Mouse (Mus musculus): Measurements from ENCODE around the gene Lamtor2. TPM values are rescaled to one million over a fixed set of nuclear protein-coding genes. Genes with fewer than 3 reads are reported as not detected.

Lamtor2 gene
- polyA plus RNA-seq, 1 experiment from 2014 or later, result 93.9 TPM

DNA sequence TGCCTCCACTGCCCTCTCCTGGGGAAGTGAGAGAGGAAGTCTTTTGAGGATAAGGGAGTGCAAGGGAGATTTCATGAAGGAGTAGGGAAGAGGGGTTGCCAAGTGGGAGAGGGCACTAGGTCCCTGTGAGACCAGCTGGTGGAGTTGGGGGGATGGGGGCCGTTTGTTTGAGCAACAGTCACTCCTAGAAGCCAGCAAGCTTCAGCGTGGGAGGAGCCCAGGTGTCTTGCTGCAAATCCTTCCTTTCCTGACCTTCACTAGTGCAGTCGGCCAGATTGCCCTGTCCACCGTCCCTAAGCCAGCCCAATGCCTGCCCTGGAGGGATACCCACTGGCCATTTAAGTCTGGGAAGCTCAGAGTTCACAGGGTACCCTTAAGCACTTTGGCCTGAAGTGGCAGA lies 41.3 kb downstream of the Lamtor2 start:
- WGBS, result 44% methylated on average over 4 of the region's 4 CpGs
- H3K4me2 ChIP-seq, result no peak overlapping the region
- no peaks in the 10 kb centered on the region for H3K27me3 ChIP-seq (ENCODE audit: insufficient read depth, low read length)
- no peaks in the 10 kb centered on the region for H3K36me3 ChIP-seq (ENCODE audit: insufficient read depth)
- no peaks in the 10 kb centered on the region for H3K9me3 ChIP-seq (ENCODE audit: low read depth, low read length)
- H3K4me3 ChIP-seq (ENCODE audit: low read depth, low read length), result no peak overlapping the region
- TF ChIP-seq CTCF (IDR thresholded peaks at IDR 0.05; ENCODE audit: low read depth), result 0 out of 2 replicates have a peak, but pooled peaks have one; percentile 3
- no peak for DNase-seq
- ATAC-seq (ENCODE audit: insufficient read depth), result no peak
- H3K27ac ChIP-seq (ENCODE audit: low read depth), result no peak overlapping the region
- H3K4me1 ChIP-seq (ENCODE audit: insufficient read depth), result peaks cover 28% of the 10 kb centered on the region
- no peak overlapping the region for H3K9ac ChIP-seq

DNA sequence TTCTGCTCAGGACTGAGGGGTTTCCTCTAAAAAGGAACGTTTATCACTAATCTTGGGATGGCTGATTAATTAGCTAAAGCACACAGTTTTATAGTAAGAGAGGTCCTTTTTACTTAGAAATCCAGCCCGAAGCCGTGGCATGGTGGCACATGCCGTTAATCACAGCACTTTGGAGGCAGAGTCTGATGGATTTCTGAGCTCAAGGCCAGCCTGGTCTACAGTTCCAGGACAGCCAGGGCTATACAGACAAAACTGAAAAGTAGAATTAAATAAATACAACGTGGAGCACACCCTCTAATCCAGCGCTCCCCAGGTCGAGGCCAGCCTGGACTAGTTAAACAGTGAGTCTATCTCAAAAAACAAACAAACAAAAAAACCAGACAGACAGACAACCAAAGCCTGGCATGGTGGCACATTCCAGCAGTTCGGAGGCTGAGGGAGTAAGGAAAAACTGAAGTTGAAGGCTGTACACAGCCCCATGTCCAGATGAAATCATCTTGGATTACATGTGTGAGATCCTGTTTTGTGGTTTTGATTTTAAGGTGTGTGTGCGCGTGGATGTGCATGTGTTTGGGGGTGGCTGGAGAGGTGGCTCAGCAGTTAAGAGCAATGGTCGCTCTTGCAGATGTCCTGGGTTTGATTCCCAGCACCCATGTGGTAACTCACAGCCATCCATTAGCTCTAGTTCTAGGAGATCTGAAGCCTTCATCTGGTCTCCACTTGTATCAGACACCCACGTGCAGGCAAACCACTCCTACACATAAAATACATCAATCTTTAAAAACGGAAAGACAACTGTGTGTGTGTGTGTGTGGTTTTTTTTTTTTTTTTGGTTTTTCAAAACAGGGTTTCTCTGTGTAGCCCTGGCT lies 42.2 kb downstream of the Lamtor2 start:
- TF ChIP-seq CTCF (IDR thresholded peaks at IDR 0.05; ENCODE audit: low read depth), result no peak

DNA sequence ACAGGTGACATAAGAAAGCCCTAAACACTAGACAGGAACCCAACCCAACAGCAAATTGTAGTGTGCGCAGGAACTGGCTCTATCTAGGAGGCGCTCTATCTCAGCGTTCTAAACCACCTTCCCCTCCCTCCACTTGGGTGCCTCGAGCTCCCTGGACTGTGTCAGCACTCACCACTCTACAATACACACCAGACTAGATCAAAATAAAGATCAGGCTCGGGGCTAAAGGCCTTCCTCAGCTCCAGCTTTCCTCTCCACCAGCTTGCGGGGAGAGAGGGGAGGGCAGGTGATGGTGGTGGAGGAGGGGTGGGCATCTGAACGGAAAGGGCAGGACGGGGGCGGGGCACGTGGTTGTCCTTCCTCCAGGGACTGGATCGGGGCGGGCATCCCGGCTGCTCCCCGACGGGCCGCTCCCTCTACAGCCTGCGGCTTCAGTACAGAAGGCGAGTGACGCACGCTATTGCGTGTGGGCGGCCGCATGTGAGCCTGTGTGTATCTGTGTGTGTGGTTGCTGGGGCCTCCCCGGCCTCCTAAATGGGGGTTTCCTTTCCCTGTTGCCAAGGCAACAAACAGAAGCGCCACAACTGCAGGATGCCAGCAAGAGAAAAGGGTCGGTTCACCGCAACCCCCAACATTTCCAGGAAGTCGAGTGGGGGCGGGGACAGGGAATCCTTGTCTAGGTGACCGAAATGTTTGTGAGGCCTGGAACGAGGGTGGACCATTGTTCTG lies 43.0 kb downstream of the Lamtor2 start, which contains the start of gene Lmna:
Gene Lmna, minus strand, starts transcription at position 265 of the 729 bp plus-strand sequence.
- Histone ChIP-seq H3K4me1 (ENCODE audit: insufficient read depth) (peaks cover 24% of the 10 kb centered on the region), H3K4me3 (ENCODE audit: low read depth, low read length) (peak within 1 kb of the TSS; percentile 32), H3K36me3 (ENCODE audit: insufficient read depth) (no peaks in the 10 kb centered on the region), H3K9me3 (ENCODE audit: low read depth, low read length) (no peaks in the 10 kb centered on the region), H3K27ac (ENCODE audit: low read depth) (peak within 1 kb of the TSS; percentile 82), H3K9ac (peak within 1 kb of the TSS; percentile 40), H3K27me3 (ENCODE audit: insufficient read depth, low read length) (no peaks in the 10 kb centered on the region), H3K4me2 (peak within 1 kb of the TSS; percentile 63)
- TF ChIP-seq CTCF (IDR thresholded peaks at IDR 0.05; ENCODE audit: low read depth), result peak; percentile 52
- WGBS, result 2% methylated on average over 31 of the region's 31 CpGs
- ATAC-seq (ENCODE audit: insufficient read depth) (peak; percentile 98), DNase-seq (peak; percentile 94)

More for the DNA sequence above, 42.2 kb downstream of the Lamtor2 start:
- H3K36me3 ChIP-seq (ENCODE audit: insufficient read depth), result no peaks in the 10 kb centered on the region
- 41% methylated on average over 13 of the region's 13 CpGs for WGBS
- peak overlapping the region; percentile 63 for H3K4me2 ChIP-seq
- ATAC-seq (ENCODE audit: insufficient read depth) (no peak), DNase-seq (no peak)
- H3K4me1 ChIP-seq (ENCODE audit: insufficient read depth), result peaks cover 28% of the 10 kb centered on the region
- H3K9me3 ChIP-seq (ENCODE audit: low read depth, low read length), result no peaks in the 10 kb centered on the region
- H3K27me3 ChIP-seq (ENCODE audit: insufficient read depth, low read length), result no peaks in the 10 kb centered on the region
- peak overlapping the region; percentile 82 for H3K27ac ChIP-seq (ENCODE audit: low read depth)
- H3K9ac ChIP-seq, result peak overlapping the region; percentile 40
- H3K4me3 ChIP-seq (ENCODE audit: low read depth, low read length), result peak overlapping the region; percentile 32

DNA sequence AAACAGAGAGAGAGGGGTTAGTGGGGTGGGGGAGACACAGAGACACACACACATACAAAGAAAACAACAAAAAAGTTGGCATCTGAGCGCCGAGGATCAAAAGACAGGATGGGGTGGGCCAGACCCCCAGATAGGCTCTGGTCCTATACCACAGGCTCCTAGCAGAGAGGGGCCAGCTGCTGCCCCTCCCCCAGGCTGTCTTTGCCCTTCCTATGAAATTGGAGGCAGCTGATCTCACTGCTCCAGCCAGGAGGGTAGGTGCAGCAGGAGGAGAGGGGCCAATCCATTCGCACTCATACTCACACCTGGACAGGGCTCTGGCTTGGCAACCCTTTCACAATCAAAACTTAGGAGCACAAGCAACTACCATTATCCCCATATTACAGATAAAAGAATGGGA lies 43.6 kb downstream of the Lamtor2 start:
- no peaks in the 10 kb centered on the region for H3K36me3 ChIP-seq (ENCODE audit: insufficient read depth)
- no peak for DNase-seq
- peak overlapping the region; percentile 63 for H3K4me2 ChIP-seq
- H3K27me3 ChIP-seq (ENCODE audit: insufficient read depth, low read length), result no peaks in the 10 kb centered on the region
- peak overlapping the region; percentile 40; the same call in 1 of the 2 replicates for H3K9ac ChIP-seq
- WGBS, result 57% methylated on average over 3 of the region's 3 CpGs
- TF ChIP-seq CTCF (IDR thresholded peaks at IDR 0.05; ENCODE audit: low read depth), result no peak
- H3K4me3 ChIP-seq (ENCODE audit: low read depth, low read length), result peak overlapping the region; percentile 32
- H3K27ac ChIP-seq (ENCODE audit: low read depth), result peak overlapping the region; percentile 82
- ATAC-seq (ENCODE audit: insufficient read depth), result 0 out of 2 replicates have a peak, but pooled peaks have one; percentile 0
- peaks cover 18% of the 10 kb centered on the region for H3K4me1 ChIP-seq (ENCODE audit: insufficient read depth)
- H3K9me3 ChIP-seq (ENCODE audit: low read depth, low read length), result no peaks in the 10 kb centered on the region

DNA sequence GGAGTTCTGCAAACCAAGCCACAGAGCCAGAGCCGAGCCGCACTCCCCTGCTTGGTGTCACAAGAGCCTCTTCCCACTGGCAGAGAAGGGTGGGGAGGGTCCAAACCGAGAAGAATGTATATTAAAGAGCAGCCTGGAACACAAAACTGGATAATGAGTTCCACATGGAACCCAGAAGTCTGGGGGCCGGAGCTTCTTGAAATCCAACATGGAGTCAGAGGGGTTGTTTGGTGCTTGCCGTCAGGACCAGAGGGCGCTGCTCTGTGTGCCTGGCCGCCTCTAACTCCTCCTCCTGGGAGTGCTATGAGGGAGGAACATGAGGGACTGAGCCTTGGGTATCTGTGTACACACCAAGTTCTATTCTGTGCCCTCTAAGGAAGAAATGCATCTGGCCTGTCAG lies 47.1 kb downstream of the Lamtor2 start:
- no peak overlapping the region for H3K4me2 ChIP-seq
- DNase-seq, result no peak
- TF ChIP-seq CTCF (IDR thresholded peaks at IDR 0.05; ENCODE audit: low read depth), result no peak
- H3K4me1 ChIP-seq (ENCODE audit: insufficient read depth), result peaks cover 15% of the 10 kb centered on the region
- H3K36me3 ChIP-seq (ENCODE audit: insufficient read depth), result no peaks in the 10 kb centered on the region
- H3K4me3 ChIP-seq (ENCODE audit: low read depth, low read length), result no peak overlapping the region
- no peak overlapping the region for H3K27ac ChIP-seq (ENCODE audit: low read depth)
- no peak for ATAC-seq (ENCODE audit: insufficient read depth)
- WGBS, result 39% methylated on average over 7 of the region's 7 CpGs
- no peaks in the 10 kb centered on the region for H3K9me3 ChIP-seq (ENCODE audit: low read depth, low read length)
- H3K9ac ChIP-seq, result no peak overlapping the region
- H3K27me3 ChIP-seq (ENCODE audit: insufficient read depth, low read length), result no peaks in the 10 kb centered on the region

DNA sequence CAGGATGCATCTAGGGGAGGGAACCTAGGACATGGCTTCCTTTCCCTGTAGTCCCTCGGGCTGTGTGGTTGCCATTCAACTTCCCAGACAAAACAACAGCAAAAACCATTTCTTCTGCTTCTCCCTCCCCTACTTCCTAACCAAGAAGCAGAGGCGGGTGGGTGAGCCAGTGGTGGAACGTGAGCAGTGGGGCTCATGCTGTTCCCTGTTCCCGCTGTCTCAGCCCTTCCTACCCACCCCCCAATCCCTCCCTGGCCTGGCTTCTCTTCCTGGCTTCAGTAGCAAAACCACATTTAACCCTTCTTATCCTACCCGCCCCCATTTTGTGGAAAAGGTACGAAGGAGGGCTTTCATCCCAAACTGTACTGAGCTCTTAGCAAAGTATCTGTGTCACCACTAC lies 47.8 kb downstream of the Lamtor2 start:
- Histone ChIP-seq H3K36me3 (ENCODE audit: insufficient read depth) (no peaks in the 10 kb centered on the region), H3K9me3 (ENCODE audit: low read depth, low read length) (no peaks in the 10 kb centered on the region), H3K4me2 (no peak overlapping the region), H3K4me3 (ENCODE audit: low read depth, low read length) (no peak overlapping the region), H3K27ac (ENCODE audit: low read depth) (no peak overlapping the region), H3K9ac (no peak overlapping the region), H3K27me3 (ENCODE audit: insufficient read depth, low read length) (no peaks in the 10 kb centered on the region), H3K4me1 (ENCODE audit: insufficient read depth) (peaks cover 13% of the 10 kb centered on the region; the same call in 1 of the 2 replicates)
- WGBS, result 68% methylated on average over 6 of the region's 6 CpGs
- no peak for TF ChIP-seq CTCF (IDR thresholded peaks at IDR 0.05; ENCODE audit: low read depth)
- no peak for ATAC-seq (ENCODE audit: insufficient read depth)
- DNase-seq, result no peak
